Mouse (Mus musculus) heart, postnatal 0 days (tissue): Measurements from ENCODE around the gene Nudt22. TPM values are rescaled to one million over a fixed set of nuclear protein-coding genes. Genes with fewer than 3 reads are reported as not detected.

Source experiments
- ATAC-seq: fragments of 200-750 bp; cut with Nextera tagmentation; 2 replicates; pipeline ENCODE4 v1.8.0; 2017; ENCODE audit warnings: low read depth, moderate number of reproducible peaks, moderate library complexity; ENCODE audit not compliant: insufficient read depth
- DNase-seq: peaks from one replicate; pipeline ENCODE4 v3.0.0-alpha.2; 2016; ENCODE audit warnings: low spot score
- H3K27ac ChIP-seq: fragments of 300-500 bp; sonication (generic); 2 replicates; pipeline ENCODE4 v1.5.1; 2014; ENCODE audit warnings: low read depth, mild to moderate bottlenecking
- H3K27me3 ChIP-seq: fragments of 300-500 bp; sonication (generic); 2 replicates; pipeline ENCODE4 v1.6.1; 2014; ENCODE audit warnings: low read length, mixed read lengths; ENCODE audit not compliant: control insufficient read depth, insufficient read depth
- H3K36me3 ChIP-seq: fragments of 300-500 bp; sonication (generic); replicated peaks from 2 replicates; pipeline ENCODE4 v1.6.1; 2014; ENCODE audit warnings: low read length, mixed read lengths; ENCODE audit not compliant: control insufficient read depth, insufficient read depth
- H3K4me1 ChIP-seq: fragments of 300-500 bp; sonication (generic); 2 replicates; pipeline ENCODE4 v1.6.1; 2014; ENCODE audit warnings: antibody characterized with exemption; ENCODE audit not compliant: control insufficient read depth, insufficient read depth
- H3K4me2 ChIP-seq: fragments of 300-500 bp; sonication (generic); 2 replicates; pipeline ENCODE4 v1.6.1; 2014; ENCODE audit warnings: low read depth, mild to moderate bottlenecking, low read length, moderate library complexity
- H3K4me3 ChIP-seq: fragments of 300-500 bp; sonication (generic); 2 replicates; pipeline ENCODE4 v1.5.1; 2014; ENCODE audit warnings: low read depth, low read length
- H3K9ac ChIP-seq: fragments of 300-500 bp; sonication (generic); replicated peaks from 2 replicates; pipeline ENCODE4 v1.6.1; 2014; ENCODE audit warnings: low read depth, low read length, mixed read lengths
- H3K9me3 ChIP-seq: fragments of 300-500 bp; sonication (generic); replicated peaks from 2 replicates; pipeline ENCODE4 v1.6.1; 2016; ENCODE audit warnings: low read length; ENCODE audit not compliant: control insufficient read depth
- CTCF ChIP-seq: IDR thresholded peaks from 2 replicates; pipeline ENCODE4 v1.5.1; 2016; ENCODE audit warnings: antibody characterized with exemption, control low read depth, low read depth
- EP300 ChIP-seq: IDR thresholded peaks from 2 replicates; pipeline ENCODE4 v1.6.1; 2016; ENCODE audit warnings: antibody characterized with exemption, low read depth
- WGBS: fragments of 180-500 bp; shearing (Covaris S2); extraction: QIAGEN DNeasy Blood & Tissue Kit; methylation state at CpG from one replicate; pipeline ENCODE4 v1.1.7; 2014; 5-methylcytosine and 5-hydroxymethylcytosine counted together
- polyA plus RNA-seq: library from polyadenylated mRNA; unstranded; fragments of >200 nt; fragmentation: Nextera tagmentation; extraction: Ambion mirVana; gene quantifications from 2 replicates; pipeline ENCODE4 v1.2.1, GENCODE M21; 2015
- total RNA-seq: library from RNA; depleted of rRNA; stranded (reverse); fragments of >200 nt; gene quantifications from 2 replicates; pipeline ENCODE4 v1.2.3, GENCODE M21; 2014; ENCODE audit warnings: low replicate concordance

Nudt22 gene
- total and polyA plus RNA-seq, 2 experiments from 2014 or later = 45.3 to 48.1 TPM

DNA sequence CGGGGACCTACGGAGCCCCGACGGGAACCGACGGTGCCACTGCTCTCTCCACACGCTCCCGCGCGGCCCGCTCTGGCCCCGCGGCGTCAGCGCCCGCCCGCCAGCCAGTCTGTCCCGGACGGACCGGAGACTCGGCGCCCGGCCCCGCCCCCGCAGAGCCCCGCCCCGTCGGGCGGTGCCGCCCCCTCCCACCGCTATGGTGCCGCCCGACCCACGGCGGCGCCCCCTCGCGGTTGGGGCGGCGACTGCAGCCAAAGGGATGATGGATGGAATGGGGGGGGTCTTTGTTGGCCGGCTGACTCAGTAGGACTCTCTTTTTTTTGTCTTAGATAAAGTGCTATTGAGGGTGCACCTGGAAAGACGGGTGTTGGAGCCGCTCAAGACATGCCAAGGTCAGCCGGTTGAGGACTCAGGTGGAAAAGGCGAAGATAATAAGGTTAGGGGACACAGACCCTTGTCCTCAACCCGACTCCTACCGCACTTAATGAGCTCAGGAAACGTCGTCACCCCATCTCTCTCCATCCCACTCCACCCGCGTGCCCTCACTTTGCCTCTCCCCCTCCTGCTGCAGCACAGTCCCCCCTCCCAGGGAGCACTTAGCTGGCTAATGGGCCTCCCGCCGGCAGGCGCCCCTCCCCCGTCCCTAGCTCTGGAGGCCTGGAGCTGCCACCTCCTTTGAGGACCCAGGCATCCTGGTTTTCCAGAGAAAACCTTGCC lies 26.1 kb downstream of the Nudt22 start:
- ATAC-seq (peak; percentile 66), DNase-seq (peak; percentile 45)
- peaks cover 17% of the 10 kb centered on the region for H3K36me3 ChIP-seq
- H3K9me3 ChIP-seq = no peaks in the 10 kb centered on the region
- peak overlapping the region; percentile 67 for H3K4me3 ChIP-seq
- peaks cover 14% of the 10 kb centered on the region; the same call in 1 of the 2 replicates for H3K4me1 ChIP-seq
- no peak overlapping the region for H3K27ac ChIP-seq
- WGBS = 1% methylated on average over 49 of the region's 55 CpGs
- H3K4me2 ChIP-seq = peak overlapping the region; percentile 81
- peak overlapping the region; percentile 56; the same call in 1 of the 2 replicates for H3K9ac ChIP-seq
- H3K27me3 ChIP-seq = no peaks in the 10 kb centered on the region
- TF ChIP-seq EP300 = no peak
- peak; percentile 65 for TF ChIP-seq CTCF

DNA sequence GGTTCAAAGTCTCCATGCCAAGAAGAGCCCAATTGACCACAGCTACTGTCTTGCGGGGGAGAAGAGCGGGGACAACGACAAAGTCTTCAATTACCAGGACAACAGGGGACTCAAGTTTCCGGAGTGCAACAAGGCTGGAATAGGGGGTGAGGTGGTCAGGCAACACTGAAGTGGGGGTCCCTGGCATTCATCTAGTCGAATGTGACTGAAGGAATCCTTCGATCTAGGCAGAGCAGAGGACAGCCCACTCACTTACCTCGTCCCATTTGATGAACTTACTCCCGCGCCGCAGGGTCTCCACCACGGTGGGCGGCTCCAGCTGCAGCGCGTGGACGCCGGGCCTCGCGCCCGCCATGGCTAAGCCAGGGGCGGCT lies 26.6 kb downstream of the Nudt22 start:
- peaks cover 14% of the 10 kb centered on the region; the same call in 1 of the 2 replicates for H3K4me1 ChIP-seq
- H3K27me3 ChIP-seq = no peaks in the 10 kb centered on the region
- H3K4me3 ChIP-seq = peak overlapping the region; percentile 67
- no peak overlapping the region for H3K27ac ChIP-seq
- H3K4me2 ChIP-seq = peak overlapping the region; percentile 81
- 2% methylated on average over 13 of the region's 20 CpGs for WGBS
- DNase-seq (no peak), ATAC-seq (no peak; the same call in 1 of the 2 replicates)
- H3K36me3 ChIP-seq = peaks cover 23% of the 10 kb centered on the region
- TF ChIP-seq EP300 = no peak
- peak overlapping the region; percentile 56; the same call in 1 of the 2 replicates for H3K9ac ChIP-seq
- H3K9me3 ChIP-seq = no peaks in the 10 kb centered on the region

DNA sequence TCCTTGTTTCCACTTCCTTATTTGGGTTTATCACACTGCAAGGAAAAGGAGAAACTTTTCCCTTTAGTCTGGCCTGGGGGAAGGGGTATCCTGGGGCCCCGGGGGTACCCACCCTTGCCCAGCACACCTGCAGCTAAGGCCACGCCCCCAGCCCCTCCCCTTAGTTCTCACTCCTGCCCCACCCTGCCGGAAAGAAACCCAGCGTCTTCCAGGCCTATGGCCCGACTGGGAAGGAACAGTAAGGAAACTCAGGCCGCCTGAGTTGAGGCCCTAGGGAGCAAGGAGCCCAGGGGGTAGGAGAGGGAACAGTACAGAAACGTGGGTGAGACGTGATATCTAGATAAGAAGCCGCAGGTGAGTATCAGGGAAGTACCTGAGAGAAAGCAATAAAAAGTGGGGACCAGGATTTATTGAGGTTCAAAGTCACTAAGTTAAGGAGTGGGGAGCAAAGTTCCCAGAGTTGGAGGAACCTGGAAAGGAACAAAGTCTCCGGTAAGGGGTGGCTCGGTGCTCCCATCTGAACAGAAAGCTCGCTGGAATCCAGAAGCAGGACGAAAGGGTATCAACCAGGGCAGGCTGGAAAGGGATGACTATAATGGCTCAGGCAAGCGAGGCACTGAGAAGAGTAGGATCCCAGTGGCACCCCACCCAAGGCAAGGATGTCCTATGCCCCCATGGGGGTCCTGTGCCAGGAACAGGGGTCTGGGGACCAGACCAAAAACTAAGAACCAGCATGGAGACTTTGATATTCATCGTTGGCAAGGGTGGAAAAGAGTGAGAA lies 27.2 kb downstream of the Nudt22 start:
- no peak for DNase-seq

DNA sequence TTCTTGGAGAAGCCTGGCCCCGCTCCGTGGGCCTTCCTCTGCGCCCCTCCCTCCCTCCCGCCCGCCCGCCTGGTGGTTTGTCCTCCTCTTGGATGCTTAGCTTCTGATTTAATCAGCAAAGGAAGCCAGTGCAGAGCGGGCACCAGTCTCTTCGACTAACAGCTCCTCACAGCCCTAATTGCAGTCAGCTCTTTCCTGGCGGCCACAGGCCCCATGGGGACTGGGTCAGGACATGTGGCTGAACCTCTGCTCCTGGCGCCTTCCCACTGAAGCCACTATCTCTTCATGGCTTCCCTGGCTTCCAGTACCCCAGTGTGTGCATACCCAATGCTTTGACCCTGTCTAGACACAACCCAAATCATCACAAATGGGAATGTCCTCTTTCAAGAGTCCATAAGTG lies 39.5 kb downstream of the Nudt22 start:
- ATAC-seq (no peak), DNase-seq (no peak)
- Histone ChIP-seq H3K27me3 (no peaks in the 10 kb centered on the region), H3K4me3 (no peak overlapping the region), H3K27ac (no peak overlapping the region), H3K4me2 (no peak overlapping the region), H3K9me3 (no peaks in the 10 kb centered on the region), H3K36me3 (peaks cover 42% of the 10 kb centered on the region), H3K4me1 (peaks cover 30% of the 10 kb centered on the region), H3K9ac (no peak overlapping the region)
- WGBS = 75% methylated on average over 10 of the region's 10 CpGs
- TF ChIP-seq EP300 (no peak), CTCF (no peak)

More for the DNA sequence above, 27.2 kb downstream of the Nudt22 start:
- Histone ChIP-seq H3K36me3 (peaks cover 23% of the 10 kb centered on the region), H3K4me2 (peak overlapping the region; percentile 81), H3K27me3 (no peaks in the 10 kb centered on the region), H3K9me3 (no peaks in the 10 kb centered on the region), H3K9ac (peak overlapping the region; percentile 56; the same call in 1 of the 2 replicates), H3K27ac (no peak overlapping the region), H3K4me3 (peak overlapping the region; percentile 67), H3K4me1 (peaks cover 11% of the 10 kb centered on the region; the same call in 1 of the 2 replicates)
- TF ChIP-seq EP300 = no peak
- TF ChIP-seq CTCF = no peak
- WGBS = 23% methylated on average over 15 of the region's 15 CpGs
- no peak for ATAC-seq

DNA sequence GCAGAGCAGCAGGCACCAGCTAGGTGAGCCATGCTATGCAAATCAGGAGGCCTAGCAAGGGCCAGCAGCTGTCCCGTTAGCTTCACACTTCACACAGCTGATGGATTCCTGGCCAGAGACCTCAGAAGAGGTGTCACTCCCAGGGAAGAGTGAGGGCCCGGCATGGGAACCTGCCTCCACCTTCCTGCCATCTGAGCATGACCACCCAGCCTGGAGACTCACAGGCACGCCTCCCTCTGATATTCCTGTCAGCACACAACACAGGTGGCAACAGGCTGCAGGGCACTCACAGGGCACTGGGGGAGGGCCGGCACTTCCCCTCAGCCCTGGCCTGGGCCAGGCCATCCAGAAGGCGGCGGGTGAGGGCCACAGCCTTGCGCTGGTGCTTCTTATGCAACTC lies 40.5 kb downstream of the Nudt22 start:
- Histone ChIP-seq H3K36me3 (peaks cover 39% of the 10 kb centered on the region), H3K9me3 (no peaks in the 10 kb centered on the region), H3K9ac (0 out of 2 replicates have a peak overlapping the region, but pooled peaks have one; percentile 29), H3K4me1 (peaks cover 30% of the 10 kb centered on the region), H3K4me3 (no peak overlapping the region), H3K4me2 (no peak overlapping the region), H3K27me3 (no peaks in the 10 kb centered on the region), H3K27ac (peak overlapping the region; percentile 54)
- DNase-seq (peak; percentile 75), ATAC-seq (peak; percentile 53)
- 34% methylated on average over 7 of the region's 7 CpGs for WGBS
- peak; percentile 35 for TF ChIP-seq CTCF
- no peak; the same call in 1 of the 2 replicates for TF ChIP-seq EP300
